Mouse (Mus musculus): ENCODE measurements around the gene Ncapg2. TPM values are rescaled to one million over a fixed set of nuclear protein-coding genes. Genes with fewer than 3 reads are reported as not detected.

Gene Ncapg2
- polyA plus RNA-seq, 1 experiment from 2014 or later: 17.6 TPM

DNA sequence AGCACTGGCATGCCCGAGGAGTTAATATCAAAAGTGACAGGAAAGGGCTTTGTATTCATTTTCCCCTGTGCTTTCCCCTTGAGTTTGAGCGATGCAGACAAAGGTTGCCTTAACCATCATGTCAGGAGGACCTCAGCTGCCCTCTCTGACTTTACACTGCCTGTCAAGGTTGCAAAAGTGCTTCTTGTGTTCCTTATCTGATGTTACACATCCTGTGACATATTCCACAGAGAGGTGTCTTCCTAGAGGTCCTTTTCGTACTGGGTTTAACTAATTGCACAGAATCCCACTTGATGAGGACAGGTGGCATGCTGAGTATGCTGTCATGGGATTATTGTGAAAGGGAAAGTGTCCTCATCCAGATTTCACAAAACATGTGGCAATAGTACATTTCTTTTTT, 63.9 kb downstream of the Ncapg2 start:
- no peak overlapping the region for H3K4me2 ChIP-seq (ENCODE audit: low read length)
- H3K9ac ChIP-seq (replicated peaks; ENCODE audit: low read depth, low read length): no peak overlapping the region
- no peaks in the 10 kb centered on the region for H3K36me3 ChIP-seq (ENCODE audit: control insufficient read depth, insufficient read depth)
- H3K4me3 ChIP-seq (replicated peaks; ENCODE audit: low read length): no peak overlapping the region
- no peaks in the 10 kb centered on the region for H3K9me3 ChIP-seq (ENCODE audit: control insufficient read depth, low read length)
- H3K27me3 ChIP-seq (replicated peaks; ENCODE audit: control insufficient read depth, insufficient read depth, low read length): no peaks in the 10 kb centered on the region
- no peaks in the 10 kb centered on the region for H3K4me1 ChIP-seq (replicated peaks; ENCODE audit: control insufficient read depth, insufficient read depth, low read length)
- no peak overlapping the region for H3K27ac ChIP-seq (ENCODE audit: low read length)
- WGBS: 87% methylated on average over 3 of the region's 3 CpGs
- ATAC-seq: no peak

DNA sequence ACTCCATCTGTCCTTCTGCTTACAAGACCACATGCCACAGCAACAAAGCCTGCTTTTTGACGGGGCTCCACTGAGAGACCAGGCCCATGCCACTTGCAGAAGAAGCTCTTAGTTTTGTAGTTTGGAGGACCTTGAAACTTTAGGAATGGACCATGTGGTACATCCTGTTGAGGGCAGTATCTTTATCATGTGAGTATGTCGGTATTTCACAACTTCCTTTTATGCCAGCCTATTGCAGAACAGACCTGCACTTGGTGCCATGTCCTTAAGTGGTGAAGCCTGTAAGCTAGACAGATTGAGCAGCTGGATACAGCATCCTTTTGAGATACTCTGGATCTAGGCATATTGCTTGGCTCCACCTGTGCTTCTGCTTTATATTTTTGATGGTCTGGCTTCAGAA, 68.1 kb downstream of the Ncapg2 start:
- Histone ChIP-seq H3K27ac (ENCODE audit: low read length) (no peak overlapping the region), H3K9ac (replicated peaks; ENCODE audit: low read depth, low read length) (no peak overlapping the region), H3K9me3 (ENCODE audit: control insufficient read depth, low read length) (no peaks in the 10 kb centered on the region), H3K4me1 (replicated peaks; ENCODE audit: control insufficient read depth, insufficient read depth, low read length) (no peaks in the 10 kb centered on the region), H3K27me3 (replicated peaks; ENCODE audit: control insufficient read depth, insufficient read depth, low read length) (no peaks in the 10 kb centered on the region), H3K36me3 (ENCODE audit: control insufficient read depth, insufficient read depth) (no peaks in the 10 kb centered on the region), H3K4me2 (ENCODE audit: low read length) (no peak overlapping the region), H3K4me3 (replicated peaks; ENCODE audit: low read length) (no peak overlapping the region)
- no peak for ATAC-seq
- WGBS: 90% methylated on average over 2 of the region's 2 CpGs

DNA sequence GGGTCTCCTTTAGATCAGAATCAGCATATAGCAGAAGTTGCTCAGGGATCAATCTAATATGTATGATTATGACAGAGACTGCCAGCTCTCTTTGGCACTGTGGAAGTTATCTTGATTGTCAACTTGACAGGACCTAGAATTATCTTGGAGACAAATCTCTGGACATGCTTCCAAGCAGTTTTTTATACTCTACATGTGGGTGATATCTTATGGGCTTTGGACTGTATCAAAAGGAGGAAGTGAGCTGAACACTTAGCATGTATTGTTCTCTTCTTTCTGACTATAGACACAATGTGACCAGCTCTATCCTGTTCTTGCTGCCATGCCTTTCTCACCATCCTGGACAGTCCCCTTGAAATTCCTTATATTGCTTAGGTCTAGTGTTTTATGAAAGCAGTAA, 68.6 kb downstream of the Ncapg2 start:
- H3K4me1 ChIP-seq (replicated peaks; ENCODE audit: control insufficient read depth, insufficient read depth, low read length): no peaks in the 10 kb centered on the region
- no peak overlapping the region for H3K4me2 ChIP-seq (ENCODE audit: low read length)
- H3K4me3 ChIP-seq (replicated peaks; ENCODE audit: low read length): no peak overlapping the region
- H3K9ac ChIP-seq (replicated peaks; ENCODE audit: low read depth, low read length): no peak overlapping the region
- no peaks in the 10 kb centered on the region for H3K36me3 ChIP-seq (ENCODE audit: control insufficient read depth, insufficient read depth)
- no peaks in the 10 kb centered on the region for H3K27me3 ChIP-seq (replicated peaks; ENCODE audit: control insufficient read depth, insufficient read depth, low read length)
- H3K9me3 ChIP-seq (ENCODE audit: control insufficient read depth, low read length): no peaks in the 10 kb centered on the region
- ATAC-seq: no peak
- H3K27ac ChIP-seq (ENCODE audit: low read length): no peak overlapping the region

DNA sequence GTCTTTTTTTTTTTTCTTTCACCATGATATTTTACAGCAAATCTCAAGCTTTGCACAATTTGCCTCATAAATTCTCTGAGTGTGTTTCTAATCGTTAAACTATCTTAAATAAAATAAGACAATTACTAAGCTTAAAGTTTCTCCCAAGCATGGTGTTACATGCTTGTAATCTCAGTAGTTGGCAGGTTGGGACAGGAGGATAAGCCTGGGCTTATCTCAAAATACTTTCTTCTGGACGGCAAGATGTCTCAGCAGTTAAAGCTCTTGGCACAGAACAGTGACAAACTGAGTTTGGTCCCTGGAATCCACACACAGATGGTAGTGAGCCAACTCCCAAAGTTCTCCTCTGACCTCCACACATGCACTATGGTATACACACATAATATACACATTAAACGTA, 69.5 kb downstream of the Ncapg2 start:
- WGBS: 74% methylated on average over 3 of the region's 3 CpGs
- no peak for ATAC-seq
- Histone ChIP-seq H3K9ac (replicated peaks; ENCODE audit: low read depth, low read length) (no peak overlapping the region), H3K27me3 (replicated peaks; ENCODE audit: control insufficient read depth, insufficient read depth, low read length) (no peaks in the 10 kb centered on the region), H3K27ac (ENCODE audit: low read length) (no peak overlapping the region), H3K36me3 (ENCODE audit: control insufficient read depth, insufficient read depth) (no peaks in the 10 kb centered on the region), H3K4me3 (replicated peaks; ENCODE audit: low read length) (no peak overlapping the region), H3K4me2 (ENCODE audit: low read length) (no peak overlapping the region), H3K9me3 (ENCODE audit: control insufficient read depth, low read length) (no peaks in the 10 kb centered on the region), H3K4me1 (replicated peaks; ENCODE audit: control insufficient read depth, insufficient read depth, low read length) (no peaks in the 10 kb centered on the region)

DNA sequence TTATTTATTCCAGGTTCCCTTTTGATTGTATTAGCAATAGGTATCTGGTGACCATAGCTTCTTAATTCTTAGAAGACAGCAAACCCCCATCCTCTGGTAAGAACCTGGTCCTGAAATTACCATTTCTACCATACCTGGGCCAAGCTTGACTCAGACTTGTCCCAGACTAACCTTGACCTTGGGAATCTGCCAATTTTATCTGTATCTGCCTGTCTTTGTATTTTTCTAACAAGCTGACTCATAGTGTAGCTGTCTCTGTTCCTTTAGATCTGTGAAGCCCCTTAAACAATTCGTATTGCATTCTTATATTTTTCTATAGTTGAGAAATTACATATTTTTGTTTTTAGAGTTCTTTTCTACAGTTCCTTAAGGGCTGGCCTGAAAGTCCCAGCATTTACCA, 73.6 kb downstream of the Ncapg2 start:
- H3K4me1 ChIP-seq (replicated peaks; ENCODE audit: control insufficient read depth, insufficient read depth, low read length): no peaks in the 10 kb centered on the region
- H3K4me3 ChIP-seq (replicated peaks; ENCODE audit: low read length): no peak overlapping the region
- H3K27ac ChIP-seq (ENCODE audit: low read length): no peak overlapping the region
- no peaks in the 10 kb centered on the region for H3K9me3 ChIP-seq (ENCODE audit: control insufficient read depth, low read length)
- ATAC-seq: no peak
- H3K36me3 ChIP-seq (ENCODE audit: control insufficient read depth, insufficient read depth): no peaks in the 10 kb centered on the region
- no peaks in the 10 kb centered on the region for H3K27me3 ChIP-seq (replicated peaks; ENCODE audit: control insufficient read depth, insufficient read depth, low read length)
- no peak overlapping the region for H3K9ac ChIP-seq (replicated peaks; ENCODE audit: low read depth, low read length)
- 67% methylated on average over 1 of the region's 1 CpGs for WGBS
- no peak overlapping the region for H3K4me2 ChIP-seq (ENCODE audit: low read length)

DNA sequence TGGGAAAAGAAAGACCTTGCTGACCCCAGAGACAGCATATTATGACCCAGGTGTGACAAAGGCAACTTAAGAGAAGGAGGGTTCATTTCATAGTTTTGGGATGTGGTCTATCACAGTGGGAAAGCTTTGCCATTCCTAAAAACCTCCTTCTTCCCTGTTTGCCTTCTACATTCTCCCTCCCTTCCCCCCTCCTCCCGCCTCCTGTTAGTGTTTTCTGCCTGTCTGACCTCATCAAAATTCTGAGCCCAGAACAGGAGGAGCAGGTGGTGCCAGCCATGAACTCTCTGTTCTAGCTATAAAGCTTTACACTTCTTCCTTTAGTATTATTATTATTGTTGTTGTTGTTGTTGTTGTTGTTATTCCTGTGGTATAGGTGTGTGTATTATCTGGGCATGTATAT, 76.7 kb downstream of the Ncapg2 start:
- ATAC-seq: no peak
- 67% methylated on average over 1 of the region's 1 CpGs for WGBS

DNA sequence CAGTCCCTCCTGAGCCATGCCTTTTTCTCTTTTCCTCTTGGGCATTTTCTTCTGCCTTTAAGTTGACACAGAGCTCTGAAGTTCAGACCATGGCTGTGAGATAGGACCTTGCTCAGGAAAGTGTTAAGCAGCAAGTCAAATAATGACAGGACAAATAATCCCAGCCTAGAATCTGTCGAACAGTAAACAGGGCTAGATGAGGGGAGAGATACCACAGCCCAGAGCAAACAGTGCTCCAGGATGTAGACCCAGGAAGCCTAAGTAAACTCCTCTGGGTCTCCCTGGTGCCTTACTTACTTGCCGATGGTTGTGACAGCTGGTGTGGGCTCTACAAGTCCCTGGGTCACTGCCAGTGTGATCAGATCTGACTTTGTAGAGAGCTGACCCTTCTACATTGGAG, 78.4 kb downstream of the Ncapg2 start:
- H3K4me2 ChIP-seq (ENCODE audit: low read length): no peak overlapping the region
- no peak overlapping the region for H3K4me3 ChIP-seq (replicated peaks; ENCODE audit: low read length)
- no peaks in the 10 kb centered on the region for H3K36me3 ChIP-seq (ENCODE audit: control insufficient read depth, insufficient read depth)
- H3K27ac ChIP-seq (ENCODE audit: low read length): no peak overlapping the region
- 0 out of 2 replicates have a peak, but pooled peaks cover 2% of the 10 kb centered on the region for H3K27me3 ChIP-seq (replicated peaks; ENCODE audit: control insufficient read depth, insufficient read depth, low read length)
- H3K9me3 ChIP-seq (ENCODE audit: control insufficient read depth, low read length): no peaks in the 10 kb centered on the region
- WGBS: 68% methylated on average over 2 of the region's 2 CpGs
- no peak overlapping the region for H3K9ac ChIP-seq (replicated peaks; ENCODE audit: low read depth, low read length)
- H3K4me1 ChIP-seq (replicated peaks; ENCODE audit: control insufficient read depth, insufficient read depth, low read length): peaks cover 11% of the 10 kb centered on the region
- ATAC-seq: no peak

More for the DNA sequence above, 76.7 kb downstream of the Ncapg2 start:
- H3K4me3 ChIP-seq (replicated peaks; ENCODE audit: low read length): no peak overlapping the region
- no peak overlapping the region for H3K4me2 ChIP-seq (ENCODE audit: low read length)
- peaks cover 5% of the 10 kb centered on the region for H3K4me1 ChIP-seq (replicated peaks; ENCODE audit: control insufficient read depth, insufficient read depth, low read length)
- H3K9me3 ChIP-seq (ENCODE audit: control insufficient read depth, low read length): no peaks in the 10 kb centered on the region
- no peak overlapping the region for H3K27ac ChIP-seq (ENCODE audit: low read length)
- no peaks in the 10 kb centered on the region for H3K27me3 ChIP-seq (replicated peaks; ENCODE audit: control insufficient read depth, insufficient read depth, low read length)
- no peaks in the 10 kb centered on the region for H3K36me3 ChIP-seq (ENCODE audit: control insufficient read depth, insufficient read depth)
- no peak overlapping the region for H3K9ac ChIP-seq (replicated peaks; ENCODE audit: low read depth, low read length)

DNA sequence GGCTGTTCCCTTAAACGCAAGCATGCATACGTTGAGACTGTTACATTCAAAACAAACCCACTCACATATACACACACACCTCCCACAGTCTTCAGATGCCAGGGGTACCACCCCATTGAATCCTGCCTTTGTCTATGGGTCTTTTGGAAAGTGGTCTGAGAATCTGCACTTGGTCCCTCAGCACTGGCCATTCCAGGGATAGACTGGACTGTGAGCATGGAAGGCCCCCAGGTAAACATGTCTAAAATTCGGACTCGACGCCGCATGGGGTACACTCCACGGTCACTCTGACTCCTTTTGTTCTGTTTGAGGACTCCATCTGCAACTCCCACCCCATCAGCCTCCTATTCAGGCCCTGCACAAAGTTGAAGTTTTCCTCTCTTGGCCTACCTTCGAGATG, 79.8 kb downstream of the Ncapg2 start:
- ATAC-seq: no peak; the same call in 1 of the 2 replicates
- peaks cover 11% of the 10 kb centered on the region for H3K4me1 ChIP-seq (replicated peaks; ENCODE audit: control insufficient read depth, insufficient read depth, low read length)
- no peaks in the 10 kb centered on the region for H3K36me3 ChIP-seq (ENCODE audit: control insufficient read depth, insufficient read depth)
- no peak overlapping the region for H3K27ac ChIP-seq (ENCODE audit: low read length)
- WGBS: 78% methylated on average over 8 of the region's 8 CpGs
- 0 out of 2 replicates have a peak, but pooled peaks cover 2% of the 10 kb centered on the region for H3K27me3 ChIP-seq (replicated peaks; ENCODE audit: control insufficient read depth, insufficient read depth, low read length)
- H3K9ac ChIP-seq (replicated peaks; ENCODE audit: low read depth, low read length): 0 out of 2 replicates have a peak overlapping the region, but pooled peaks have one; percentile 81
- peak overlapping the region; percentile 81 for H3K4me2 ChIP-seq (ENCODE audit: low read length)
- no peaks in the 10 kb centered on the region for H3K9me3 ChIP-seq (ENCODE audit: control insufficient read depth, low read length)
- H3K4me3 ChIP-seq (replicated peaks; ENCODE audit: low read length): peak overlapping the region; percentile 73

DNA sequence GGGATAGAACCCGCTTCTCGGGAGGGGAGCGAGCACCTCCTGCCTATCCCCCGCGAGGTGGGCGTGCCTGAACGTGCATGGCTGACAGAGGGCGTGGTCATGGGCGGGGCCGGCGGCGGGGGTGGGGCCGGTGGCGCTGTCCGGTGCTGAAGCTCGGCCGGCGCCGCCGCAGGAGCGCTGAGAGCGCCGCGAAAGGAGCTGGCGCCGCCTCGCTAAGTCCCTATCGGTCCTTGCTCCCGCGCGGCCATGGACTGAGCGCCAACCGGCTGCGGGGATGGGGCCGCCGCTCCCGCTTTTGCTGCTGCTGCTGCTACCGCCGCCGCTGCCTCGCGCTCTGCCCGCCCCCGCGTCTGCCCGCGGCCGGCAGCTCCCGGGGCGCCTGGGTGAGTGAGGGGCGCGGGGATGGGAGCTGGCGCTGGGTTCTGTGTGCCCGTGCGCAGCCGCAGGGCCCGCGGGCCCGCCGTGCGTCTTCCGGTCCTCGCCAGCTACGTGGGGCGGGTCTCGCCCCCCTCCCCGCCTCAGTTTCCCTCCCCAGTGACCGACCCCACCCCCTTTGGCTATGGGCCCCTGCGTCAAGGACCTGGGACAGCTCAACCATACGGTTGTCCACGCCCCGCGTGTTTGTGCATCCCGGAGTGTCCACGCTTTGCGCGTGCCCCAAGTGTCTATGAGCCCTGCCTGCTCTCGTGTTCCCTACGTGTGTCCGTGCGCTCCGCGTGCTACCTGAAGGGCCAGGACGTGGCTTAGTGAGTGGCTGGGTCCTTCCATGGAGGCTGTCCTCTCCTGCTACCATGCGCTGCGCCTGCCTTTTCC, 80.6 kb downstream of the Ncapg2 start, which contains the start of gene Ptprn2:
Ptprn2 (plus strand) TSS at position 130 of the 813 bp plus-strand sequence.
- peak; percentile 90 for ATAC-seq
- Histone ChIP-seq H3K36me3 (ENCODE audit: control insufficient read depth, insufficient read depth) (no peaks in the 10 kb centered on the region), H3K27ac (ENCODE audit: low read length) (peak within 1 kb of the TSS; percentile 87), H3K4me1 (replicated peaks; ENCODE audit: control insufficient read depth, insufficient read depth, low read length) (peaks cover 11% of the 10 kb centered on the region), H3K9me3 (ENCODE audit: control insufficient read depth, low read length) (no peaks in the 10 kb centered on the region), H3K4me3 (replicated peaks; ENCODE audit: low read length) (peak within 1 kb of the TSS; percentile 73), H3K4me2 (ENCODE audit: low read length) (peak within 1 kb of the TSS; percentile 81), H3K9ac (replicated peaks; ENCODE audit: low read depth, low read length) (peak within 1 kb of the TSS; percentile 81), H3K27me3 (replicated peaks; ENCODE audit: control insufficient read depth, insufficient read depth, low read length) (0 out of 2 replicates have a peak, but pooled peaks cover 2% of the 10 kb centered on the region)
- under 1% methylated on average over 86 of the region's 86 CpGs for WGBS

All from forebrain, embryonic 16.5 days (tissue).